Mouse (Mus musculus) liver, postnatal 0 days (tissue): ENCODE results near the gene Tex2.
A peak's percentile ranks its signal among the peaks of the same experiment; 100 is the strongest.

ENCODE experiments used
- CTCF ChIP-seq: sonication (generic); IDR thresholded peaks from 2 replicates; pipeline ENCODE4 v1.5.1; 2016; ENCODE audit warnings: antibody characterized with exemption, low read depth
- EP300 ChIP-seq: IDR thresholded peaks from 2 replicates; pipeline ENCODE4 v1.6.1; 2016; ENCODE audit warnings: antibody characterized with exemption, low read depth, mild to moderate bottlenecking

GRCm38 (mm10) chr11:106580468-106580867 is 32.8 kb downstream of the Tex2 start:
- TF ChIP-seq CTCF (no peak), EP300 (peak; percentile 78)
